Mouse (Mus musculus): Measurements from ENCODE around the gene Id3. TPM values are rescaled to one million over a fixed set of nuclear protein-coding genes. Genes with fewer than 3 reads are reported as not detected.
A peak's percentile ranks its signal among the peaks of the same experiment; 100 is the strongest.

Gene Id3
- total RNA-seq, 2 experiments from 2014 or later, result 77.9 to 91.6 TPM

GRCm38 (mm10) chr4:136123111-136123791 lies 20.0 kb upstream of the Id3 start:
- no peak for DNase-seq (ENCODE audit: low spot score in 2 of 2)

DNA sequence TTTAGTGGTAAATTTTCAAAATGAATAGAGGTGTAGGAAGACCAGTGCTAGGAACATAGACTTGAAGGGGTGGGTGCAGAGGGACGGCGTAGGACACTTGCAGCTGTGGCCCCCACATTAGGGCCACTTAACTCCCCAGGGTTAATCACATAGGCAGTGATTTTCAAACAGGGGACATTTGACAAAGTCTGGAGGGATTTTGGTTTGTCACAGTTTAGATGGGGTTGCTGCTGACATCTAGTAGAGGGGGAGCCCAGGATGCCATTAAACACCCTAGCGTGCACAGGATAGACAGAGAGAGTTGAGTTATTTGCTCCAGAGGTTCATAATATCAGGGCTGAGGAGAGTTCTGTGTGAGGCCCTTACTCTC lies 19.5 kb upstream of the Id3 start:
- DNase-seq (ENCODE audit: low spot score in 2 of 2), result no peak

DNA sequence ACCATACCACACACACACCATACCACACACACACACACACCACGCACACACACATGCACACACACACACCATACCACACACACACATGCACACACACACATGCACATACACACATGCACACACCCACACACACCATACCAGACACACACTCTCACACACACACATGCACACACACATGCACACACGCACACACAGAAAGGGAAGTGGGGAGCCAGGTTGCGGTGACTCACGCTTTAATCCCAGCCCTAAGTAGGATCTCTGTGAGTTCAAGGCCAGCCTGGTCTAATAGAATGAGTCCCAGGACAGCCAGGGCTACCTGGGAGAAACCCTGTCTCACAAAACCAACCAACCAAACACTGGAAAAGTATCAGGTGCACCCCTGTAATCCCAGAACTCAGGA lies 18.7 kb upstream of the Id3 start:
- DNase-seq (ENCODE audit: low spot score in 2 of 2), result no peak

GRCm38 (mm10) chr4:136125458-136125857 lies 17.8 kb upstream of the Id3 start:
- no peak for DNase-seq (ENCODE audit: low spot score in 2 of 2)

DNA sequence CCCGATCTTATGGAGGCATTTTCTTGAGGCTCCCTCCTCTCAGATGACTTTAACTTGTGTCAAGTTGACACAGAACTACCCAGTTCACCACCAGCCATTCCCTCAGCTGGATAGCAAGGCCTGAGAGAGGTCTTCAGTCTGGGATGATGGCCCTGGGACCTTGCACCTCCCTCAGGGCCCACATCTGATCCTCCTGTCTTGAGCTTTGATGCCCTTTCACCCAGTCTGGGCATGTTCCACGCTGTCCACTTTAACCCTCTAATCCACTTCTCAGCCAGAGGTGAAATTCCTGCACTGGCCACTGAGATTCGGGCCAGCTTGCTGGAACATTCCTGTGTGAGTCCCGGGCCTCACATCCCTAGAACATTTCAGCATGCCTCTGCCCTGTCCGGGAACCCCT lies 17.3 kb upstream of the Id3 start:
- no peak for DNase-seq (ENCODE audit: low spot score in 2 of 2)

DNA sequence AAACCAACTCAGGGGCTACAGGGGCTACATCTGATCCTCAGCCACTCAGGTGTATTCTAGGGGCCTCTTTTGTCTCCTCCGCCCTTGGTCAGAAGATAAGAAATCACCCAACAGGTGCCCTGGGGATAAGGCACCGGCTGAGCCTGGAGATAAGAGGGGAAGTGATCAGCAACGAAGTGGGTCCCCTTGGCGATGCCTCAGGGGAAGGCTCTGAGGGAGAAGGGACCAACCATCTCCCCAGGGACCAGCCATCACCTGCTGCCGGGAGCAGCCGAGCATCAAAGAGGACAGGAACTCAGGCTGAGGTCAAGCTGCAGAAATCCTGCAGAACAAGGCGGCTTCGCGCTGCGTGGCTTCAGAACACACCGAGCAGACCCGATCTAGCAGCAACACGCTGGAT lies 15.6 kb upstream of the Id3 start:
- DNase-seq (ENCODE audit: low spot score in 2 of 2), result no peak

DNA sequence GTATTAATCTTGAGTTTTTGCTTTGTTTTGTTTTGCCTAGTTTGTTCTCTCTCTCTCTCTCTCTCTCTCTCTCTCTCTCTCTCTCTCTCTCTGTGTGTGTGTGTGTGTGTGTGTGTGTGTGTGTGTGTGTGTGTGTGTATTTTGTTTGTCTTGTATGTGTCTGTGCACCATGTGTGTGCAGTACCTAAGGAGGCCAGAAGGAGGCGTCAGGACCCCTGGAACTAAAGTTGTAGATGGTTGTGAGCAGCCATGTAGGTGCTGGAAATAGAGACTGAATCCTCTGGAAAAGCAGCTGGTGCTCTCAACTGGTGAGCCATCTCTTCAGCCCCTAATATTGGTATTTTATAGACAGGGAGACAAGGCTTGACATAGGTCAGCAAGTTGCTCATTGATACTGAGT lies 13.5 kb upstream of the Id3 start:
- DNase-seq (ENCODE audit: low spot score in 2 of 2), result no peak

DNA sequence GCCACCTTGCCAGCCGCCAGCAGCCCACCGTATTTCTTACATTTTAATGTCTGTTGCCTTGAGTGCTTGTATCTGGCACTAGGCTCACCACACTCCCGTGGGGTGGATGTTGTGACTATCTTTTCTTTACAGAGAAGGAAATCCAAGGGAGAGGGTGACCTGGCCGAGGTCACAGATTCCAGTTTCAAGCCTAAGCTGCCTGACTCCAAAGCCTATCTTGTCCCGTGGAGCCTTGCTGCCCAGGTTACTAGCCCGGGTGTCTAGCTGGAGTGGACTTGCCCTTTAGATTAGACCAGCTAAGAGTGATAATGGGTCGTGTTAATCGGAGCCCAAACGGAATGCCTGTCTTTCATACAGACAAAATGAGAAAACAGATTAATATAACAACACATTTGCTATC lies 9.5 kb upstream of the Id3 start:
- no peak for DNase-seq (ENCODE audit: low spot score in 2 of 2)

DNA sequence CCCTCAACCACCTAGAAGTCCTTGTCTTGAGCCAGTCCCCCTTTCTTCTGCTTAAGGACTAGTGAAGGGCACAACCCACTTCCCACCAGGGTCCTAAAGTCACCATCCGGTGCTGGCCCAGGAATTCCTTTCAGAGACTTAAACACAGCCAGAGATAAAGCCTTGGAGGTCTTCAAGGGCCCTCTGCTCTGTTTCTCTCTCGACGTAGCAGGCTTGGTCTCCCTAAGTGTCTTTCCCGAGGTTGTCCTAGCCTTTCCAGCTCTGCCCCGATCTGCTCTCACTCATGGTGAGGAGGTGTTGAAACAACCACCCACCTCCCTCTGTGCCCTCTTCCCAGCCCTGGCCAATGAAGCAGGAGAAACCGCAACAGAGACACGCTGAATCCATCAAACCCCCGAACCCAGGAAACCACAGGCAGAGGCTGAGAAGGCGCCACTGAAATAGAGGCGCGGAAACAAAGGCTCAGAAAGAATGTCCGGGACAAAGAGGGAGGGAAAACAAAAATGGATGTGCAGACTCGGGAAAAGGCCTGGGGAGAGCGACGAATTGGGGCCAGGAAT lies 8.8 kb upstream of the Id3 start:
- peak in 1 of 2 experiments; percentile 43 for DNase-seq (ENCODE audit: low spot score in 2 of 2)

DNA sequence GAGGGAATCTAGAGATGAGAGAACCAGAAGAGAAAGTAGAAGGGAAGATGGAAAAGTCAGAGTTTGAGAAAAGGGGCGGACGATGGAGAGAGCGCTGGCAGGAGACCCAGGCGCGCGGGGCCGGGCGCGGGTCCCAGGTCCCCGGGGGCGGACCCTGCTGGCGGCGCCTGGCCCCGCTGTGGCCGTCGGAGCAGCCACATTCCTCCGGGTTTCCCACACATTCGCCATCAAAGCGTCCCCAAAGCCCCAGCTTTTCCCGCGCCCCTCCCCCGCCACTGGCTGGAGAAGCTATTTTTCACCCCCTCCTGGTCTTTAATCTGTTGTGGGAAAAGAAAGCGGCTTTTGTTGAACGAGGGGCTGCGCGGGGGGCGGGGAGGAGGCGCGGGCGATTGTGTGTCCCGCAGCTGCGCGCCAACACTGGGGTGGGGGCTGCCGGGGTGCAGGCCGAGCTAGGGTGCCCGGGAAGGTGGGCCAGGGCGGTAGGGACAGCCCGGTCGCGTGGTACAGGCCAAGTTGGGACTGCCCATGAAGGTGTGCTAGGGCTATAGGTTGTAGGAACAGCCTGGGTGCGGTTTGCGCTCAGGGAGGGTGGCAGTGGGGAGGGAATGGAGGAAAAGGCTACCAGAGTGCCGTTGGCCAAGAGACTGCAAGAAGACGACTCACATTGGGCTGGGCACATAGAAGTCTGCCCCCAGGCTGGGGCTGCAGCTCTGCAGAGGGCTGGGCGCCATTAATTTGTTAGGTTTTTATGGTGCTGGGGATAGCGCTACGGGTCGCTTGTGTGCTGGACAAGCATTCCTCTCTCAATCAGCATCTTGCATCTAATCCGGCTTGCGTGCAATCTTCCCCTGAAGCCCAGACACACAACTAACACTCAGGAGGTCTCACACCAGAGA lies 8.1 kb upstream of the Id3 start:
- DNase-seq (ENCODE audit: low spot score in 2 of 2), result peak; percentile 75 to 88

DNA sequence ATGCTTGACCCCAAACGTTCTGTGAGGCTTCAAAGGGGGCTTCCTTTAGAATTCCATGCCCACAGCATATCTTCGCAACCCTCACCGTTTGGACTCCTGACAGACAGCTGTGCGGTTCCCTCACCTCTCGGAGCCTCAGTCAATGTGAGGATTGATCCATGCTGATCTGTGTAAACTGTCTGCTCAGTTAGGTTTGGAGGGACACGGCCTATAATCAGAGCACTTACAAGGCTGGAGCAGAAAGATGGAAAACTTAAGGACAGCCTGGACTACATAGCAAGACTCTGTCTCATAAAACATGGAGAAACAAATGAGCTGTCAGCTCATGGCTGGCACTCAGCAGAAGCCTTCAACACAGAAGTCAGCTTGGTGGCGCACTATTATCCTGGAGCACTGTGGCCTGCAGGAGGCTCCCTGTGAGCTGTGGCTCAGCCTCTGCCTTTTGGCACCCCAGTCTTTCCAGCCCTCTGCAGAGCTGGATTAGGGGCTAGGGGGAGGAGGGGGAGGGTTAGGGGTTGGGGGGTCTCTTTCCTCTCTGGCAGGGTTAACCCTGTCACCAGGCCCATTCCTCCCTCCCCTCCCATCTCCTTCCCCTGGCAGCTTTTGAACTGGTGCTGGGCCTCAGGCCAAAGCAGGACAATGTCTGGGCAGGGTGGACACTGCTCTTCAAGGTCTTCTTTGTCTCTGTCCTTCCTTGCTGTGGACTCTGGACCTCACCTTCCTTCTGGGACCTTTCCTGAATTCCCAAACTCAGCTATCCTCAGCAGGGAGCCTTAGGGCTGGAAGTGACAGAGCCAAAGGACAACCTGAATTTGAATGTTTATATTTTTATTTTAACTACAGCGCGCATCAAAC lies 7.2 kb upstream of the Id3 start:
- DNase-seq (ENCODE audit: low spot score in 2 of 2), result no peak

GRCm38 (mm10) chr4:136139326-136140110 lies 3.8 kb upstream of the Id3 start:
- DNase-seq (ENCODE audit: low spot score in 2 of 2), result no peak

GRCm38 (mm10) chr4:136140327-136141250 lies 2.7 kb upstream of the Id3 start:
- peak; percentile 72 to 83 for DNase-seq (ENCODE audit: low spot score in 2 of 2)

- DNase-seq (ENCODE audit: low spot score in 2 of 2), result no peak
Observed at GRCm38 (mm10) chr4:136142267-136143192, 767 bp upstream of the Id3 start.

GRCm38 (mm10) chr4:136144126-136144926 lies 1.0 kb downstream of the Id3 start:
- DNase-seq (ENCODE audit: low spot score in 2 of 2), result no peak

DNA sequence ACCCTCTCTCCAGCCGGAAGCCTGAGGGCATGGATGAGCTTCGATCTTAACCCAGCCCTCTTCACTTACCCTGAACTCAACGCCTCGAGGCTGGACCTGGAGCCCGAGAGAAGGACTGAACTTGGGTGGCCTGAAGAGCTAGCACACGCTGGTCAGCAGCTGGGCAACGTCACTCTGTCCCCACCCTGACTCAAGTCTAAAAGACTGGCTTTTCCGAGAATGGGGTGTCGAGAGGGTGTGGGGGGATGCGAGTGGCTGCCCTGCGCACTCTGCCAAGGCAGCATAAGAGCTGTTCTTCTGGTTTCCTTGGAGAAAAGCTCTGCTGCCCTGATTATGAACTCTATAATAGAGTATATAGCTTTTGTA lies 1.6 kb downstream of the Id3 start:
- DNase-seq (ENCODE audit: low spot score in 2 of 2), result no peak

DNA sequence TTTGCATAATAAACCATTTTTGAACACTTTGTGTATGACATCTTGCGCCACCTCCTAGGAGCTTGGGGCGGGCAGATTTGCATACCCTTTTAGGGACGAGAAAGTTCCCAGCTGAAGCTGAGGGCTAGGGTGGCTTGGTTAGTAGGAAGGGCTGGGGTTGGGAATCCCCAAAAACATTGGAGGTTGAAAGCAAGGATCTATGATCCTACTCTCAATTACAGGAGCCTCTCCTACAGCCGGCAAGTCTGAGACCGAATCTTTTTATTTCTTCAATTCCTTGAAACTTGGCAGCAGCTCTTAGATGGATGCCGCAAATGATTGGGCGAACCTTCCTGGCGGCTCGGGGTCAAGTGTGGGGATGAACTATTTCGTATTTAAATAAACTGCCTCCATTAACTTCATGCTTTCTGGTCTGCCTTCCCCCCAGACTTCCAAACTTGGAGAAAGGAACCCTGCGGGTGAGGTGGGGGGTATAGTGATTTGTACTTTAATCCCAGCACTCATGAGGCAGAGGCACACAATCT lies 2.1 kb downstream of the Id3 start:
- no peak for DNase-seq (ENCODE audit: low spot score in 2 of 2)
